Mouse (Mus musculus): ENCODE measurements around the gene Uba3. TPM values are rescaled to one million over a fixed set of nuclear protein-coding genes. Genes with fewer than 3 reads are reported as not detected.

The Uba3 gene
- polyA plus RNA-seq, 1 experiment from 2014 or later, result 76.3 TPM

DNA sequence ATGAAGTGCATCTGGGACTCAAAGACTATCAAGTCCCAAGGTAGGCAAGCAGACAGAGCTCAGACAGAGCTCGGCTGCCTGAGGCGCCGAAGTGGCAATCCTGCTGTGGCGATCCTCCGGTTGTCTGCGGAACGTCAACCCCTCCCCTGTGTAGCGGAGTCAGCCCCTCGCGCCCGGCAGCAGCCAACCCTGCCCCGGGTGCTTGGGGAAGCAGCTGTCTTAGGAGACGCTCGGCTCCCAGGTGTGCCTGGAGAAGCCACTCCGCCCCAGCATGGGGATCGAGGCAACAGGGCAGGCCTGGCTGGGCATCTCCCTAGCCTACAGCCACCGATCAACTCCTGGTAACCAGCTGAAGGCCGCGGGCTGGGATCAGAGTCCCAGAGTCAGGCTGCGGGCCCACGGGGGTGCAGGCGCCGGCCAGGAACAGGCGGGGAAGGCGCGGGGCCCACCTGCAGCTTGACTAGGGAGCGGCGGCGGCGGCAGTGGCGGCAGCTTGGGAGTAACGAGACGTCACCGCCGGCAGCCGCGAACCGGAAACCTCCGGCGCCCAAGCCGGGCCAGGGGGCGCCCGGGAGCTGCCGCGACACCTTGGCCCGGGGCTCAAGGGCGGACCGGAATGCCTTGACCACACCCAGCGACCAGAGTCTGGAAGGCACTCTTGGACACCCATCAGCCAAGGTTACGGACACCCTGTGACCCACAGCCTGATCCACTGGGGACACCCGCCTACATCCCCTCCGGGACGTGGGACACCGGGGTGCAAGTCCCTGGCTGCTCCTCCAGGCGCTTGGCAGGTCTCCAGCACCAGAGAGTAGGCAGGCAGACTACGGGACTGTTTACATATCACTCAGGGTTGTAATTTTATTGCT, 56.8 kb downstream of the Uba3 start, which contains the start of gene Eogt:
Gene Eogt, minus strand, starts transcription at position 800 of the 869 bp plus-strand sequence.
- H3K36me3 ChIP-seq (ENCODE audit: control insufficient read depth, insufficient read depth, low read length), result peaks cover 21% of the 10 kb centered on the region
- H3K9me3 ChIP-seq (ENCODE audit: control insufficient read depth, low read length), result no peaks in the 10 kb centered on the region
- peak within 1 kb of the TSS; percentile 75 to 88 for H3K27ac ChIP-seq (replicated peaks in 1 of 2; ENCODE audit: control insufficient read depth in 1 of 2, insufficient read depth in 1 of 2, low read depth in 2 of 2, low read length in 2 of 2)
- H3K4me2 ChIP-seq (ENCODE audit: low read length), result peak within 1 kb of the TSS; percentile 94
- ATAC-seq (ENCODE audit: insufficient number of reproducible peaks, insufficient read depth, low FRiP score, low read depth), result peak; percentile 73
- H3K27me3 ChIP-seq (ENCODE audit: control insufficient read depth, insufficient read depth, low read length), result no peaks in the 10 kb centered on the region
- under 1% methylated on average over 52 of the region's 56 CpGs for WGBS
- peaks cover 9 to 18% of the 10 kb centered on the region in 2 experiments for H3K4me1 ChIP-seq (ENCODE audit: control insufficient read depth in 2 of 2, insufficient read depth in 2 of 2, low read length in 2 of 2)
- H3K4me3 ChIP-seq (ENCODE audit: control insufficient read depth in 1 of 2, insufficient read depth in 1 of 2, low read depth in 1 of 2, low read length in 2 of 2), result peak within 1 kb of the TSS; percentile 77 to 82
- H3K9ac ChIP-seq (ENCODE audit: low read length), result peak within 1 kb of the TSS; percentile 96

DNA sequence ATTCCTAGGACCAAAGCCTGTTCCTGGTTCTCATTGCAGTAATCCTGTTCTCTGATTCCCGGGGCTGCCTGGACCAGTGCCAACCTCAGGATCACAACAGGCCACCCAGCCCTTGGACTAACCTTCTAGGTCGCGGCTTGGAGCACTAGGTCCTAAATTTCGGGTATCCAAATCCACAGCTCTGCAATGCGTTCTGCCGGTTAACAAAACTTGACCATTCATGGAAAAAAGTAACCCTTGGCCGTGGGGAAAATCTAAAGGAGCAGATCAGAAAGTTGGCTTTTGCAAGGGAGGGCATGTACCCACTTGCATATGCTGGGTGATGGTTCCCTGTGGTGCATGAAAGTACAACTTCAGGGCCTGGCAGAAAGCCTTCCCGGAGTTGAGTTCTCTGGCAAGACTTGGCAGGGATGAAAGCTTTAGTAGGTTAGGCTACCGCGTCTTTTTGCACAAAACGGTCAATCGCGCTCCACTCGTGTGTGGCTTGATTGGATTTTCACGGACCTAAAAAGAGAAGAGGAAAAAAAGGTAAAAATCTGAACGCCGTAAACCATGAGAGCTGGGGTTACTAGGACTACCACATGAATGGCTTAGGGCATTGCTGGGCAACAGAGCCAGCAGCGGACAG, 57.6 kb downstream of the Uba3 start:
- Histone ChIP-seq H3K27me3 (ENCODE audit: control insufficient read depth, insufficient read depth, low read length) (no peaks in the 10 kb centered on the region), H3K4me2 (ENCODE audit: low read length) (peak overlapping the region; percentile 94), H3K36me3 (ENCODE audit: control insufficient read depth, insufficient read depth, low read length) (peaks cover 26% of the 10 kb centered on the region), H3K4me3 (ENCODE audit: control insufficient read depth in 1 of 2, insufficient read depth in 1 of 2, low read depth in 1 of 2, low read length in 2 of 2) (peak overlapping the region; percentile 77 to 82), H3K9ac (ENCODE audit: low read length) (peak overlapping the region; percentile 96), H3K9me3 (ENCODE audit: control insufficient read depth, low read length) (no peaks in the 10 kb centered on the region), H3K4me1 (ENCODE audit: control insufficient read depth in 2 of 2, insufficient read depth in 2 of 2, low read length in 2 of 2) (peaks cover 9 to 18% of the 10 kb centered on the region in 2 experiments), H3K27ac (replicated peaks in 1 of 2; ENCODE audit: control insufficient read depth in 1 of 2, insufficient read depth in 1 of 2, low read depth in 2 of 2, low read length in 2 of 2) (peak overlapping the region; percentile 75 to 88; a peak in 3 of 4 replicates)
- ATAC-seq (ENCODE audit: insufficient number of reproducible peaks, insufficient read depth, low FRiP score, low read depth), result no peak
- WGBS, result 11% methylated on average over 18 of the region's 18 CpGs

DNA sequence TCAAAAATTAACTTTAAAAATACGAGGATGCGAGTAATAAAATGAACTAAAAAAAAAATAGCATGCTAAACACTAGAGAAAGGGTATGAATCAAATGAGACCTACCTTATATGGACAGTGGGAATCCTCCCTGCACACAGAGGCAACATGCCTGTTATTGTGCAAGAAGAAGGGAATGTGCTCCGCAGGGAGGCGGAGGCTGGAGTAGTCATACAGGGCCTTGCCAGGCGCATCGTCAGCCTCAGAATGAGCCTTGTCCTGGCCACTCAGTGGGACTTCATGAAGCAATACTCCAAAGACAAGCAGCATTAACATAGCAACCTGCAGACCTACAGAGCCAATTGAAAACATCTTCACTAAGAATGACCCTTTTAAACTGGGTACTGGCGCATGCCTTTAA, 60.3 kb downstream of the Uba3 start:
- Histone ChIP-seq H3K4me3 (ENCODE audit: control insufficient read depth in 1 of 2, insufficient read depth in 1 of 2, low read depth in 1 of 2, low read length in 2 of 2) (no peak overlapping the region), H3K27ac (replicated peaks in 1 of 2; ENCODE audit: control insufficient read depth in 1 of 2, insufficient read depth in 1 of 2, low read depth in 2 of 2, low read length in 2 of 2) (no peak overlapping the region), H3K4me1 (ENCODE audit: control insufficient read depth in 2 of 2, insufficient read depth in 2 of 2, low read length in 2 of 2) (peaks cover 9 to 18% of the 10 kb centered on the region in 2 experiments), H3K36me3 (ENCODE audit: control insufficient read depth, insufficient read depth, low read length) (peaks cover 45% of the 10 kb centered on the region), H3K9ac (ENCODE audit: low read length) (no peak overlapping the region), H3K4me2 (ENCODE audit: low read length) (no peak overlapping the region), H3K27me3 (ENCODE audit: control insufficient read depth, insufficient read depth, low read length) (no peaks in the 10 kb centered on the region), H3K9me3 (ENCODE audit: control insufficient read depth, low read length) (no peaks in the 10 kb centered on the region)
- ATAC-seq (ENCODE audit: insufficient number of reproducible peaks, insufficient read depth, low FRiP score, low read depth), result no peak
- 86% methylated on average over 7 of the region's 7 CpGs for WGBS

GRCm38 (mm10) chr6:97144359-97144758, 61.1 kb downstream of the Uba3 start:
- H3K9me3 ChIP-seq (ENCODE audit: control insufficient read depth, low read length), result 0 out of 2 replicates have a peak, but pooled peaks cover 2% of the 10 kb centered on the region
- 46% methylated on average over 7 of the region's 7 CpGs for WGBS
- H3K4me3 ChIP-seq (ENCODE audit: control insufficient read depth in 1 of 2, insufficient read depth in 1 of 2, low read depth in 1 of 2, low read length in 2 of 2), result no peak overlapping the region
- no peaks in the 10 kb centered on the region for H3K27me3 ChIP-seq (ENCODE audit: control insufficient read depth, insufficient read depth, low read length)
- no peak for ATAC-seq (ENCODE audit: insufficient number of reproducible peaks, insufficient read depth, low FRiP score, low read depth)
- no peak overlapping the region for H3K4me2 ChIP-seq (ENCODE audit: low read length)
- no peak overlapping the region for H3K9ac ChIP-seq (ENCODE audit: low read length)
- 0 out of 4 replicates have a peak overlapping the region, but pooled peaks of 1 of the 2 experiments have one; percentile 1 for H3K27ac ChIP-seq (replicated peaks in 1 of 2; ENCODE audit: control insufficient read depth in 1 of 2, insufficient read depth in 1 of 2, low read depth in 2 of 2, low read length in 2 of 2)
- H3K36me3 ChIP-seq (ENCODE audit: control insufficient read depth, insufficient read depth, low read length), result peaks cover 53% of the 10 kb centered on the region
- H3K4me1 ChIP-seq (ENCODE audit: control insufficient read depth in 2 of 2, insufficient read depth in 2 of 2, low read length in 2 of 2), result peaks cover 9 to 16% of the 10 kb centered on the region in 2 experiments

DNA sequence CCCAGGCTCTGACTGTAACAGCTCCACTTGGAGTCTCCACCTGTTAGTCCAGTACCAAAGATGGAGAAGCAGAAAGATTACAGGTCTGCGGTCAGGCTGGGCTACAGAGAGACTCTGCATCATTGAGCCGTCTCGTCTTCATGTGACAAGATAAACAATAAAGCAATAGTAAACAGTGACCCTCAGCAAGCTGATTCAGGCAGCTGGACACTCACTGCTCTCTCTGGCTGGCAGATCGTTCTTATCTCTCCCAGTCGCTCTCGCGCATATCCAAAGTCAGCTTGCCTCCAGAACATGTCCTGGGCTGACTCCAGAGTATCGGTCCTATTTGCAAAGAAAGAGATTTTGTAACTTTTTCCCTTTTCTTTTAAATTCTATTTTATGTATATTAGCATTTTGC, 62.8 kb downstream of the Uba3 start:
- H3K27ac ChIP-seq (replicated peaks in 1 of 2; ENCODE audit: control insufficient read depth in 1 of 2, insufficient read depth in 1 of 2, low read depth in 2 of 2, low read length in 2 of 2), result no peak overlapping the region

DNA sequence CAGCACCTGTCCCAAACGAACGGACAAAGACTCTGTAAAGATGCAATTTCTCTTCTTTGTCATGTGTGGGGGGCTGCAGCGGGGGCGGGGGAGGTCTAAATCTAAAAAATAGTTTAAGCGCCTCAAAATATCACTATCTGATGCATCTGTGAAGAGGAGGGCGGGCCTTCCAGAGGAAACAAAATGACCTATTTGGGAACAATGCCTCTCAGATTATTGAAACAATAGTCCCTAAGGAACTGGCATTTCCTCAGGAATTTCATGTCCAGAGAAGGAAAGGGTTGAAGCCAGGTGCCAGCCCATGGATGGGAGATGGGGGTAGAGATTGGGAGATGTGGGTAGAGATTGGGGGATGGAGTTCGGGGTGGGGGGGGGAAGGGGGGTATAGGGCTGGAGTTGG, 63.6 kb downstream of the Uba3 start:
- Histone ChIP-seq H3K9ac (ENCODE audit: low read length) (no peak overlapping the region), H3K27me3 (ENCODE audit: control insufficient read depth, insufficient read depth, low read length) (no peaks in the 10 kb centered on the region), H3K36me3 (ENCODE audit: control insufficient read depth, insufficient read depth, low read length) (peaks cover 60% of the 10 kb centered on the region), H3K4me3 (ENCODE audit: control insufficient read depth in 1 of 2, insufficient read depth in 1 of 2, low read depth in 1 of 2, low read length in 2 of 2) (no peak overlapping the region), H3K4me2 (ENCODE audit: low read length) (no peak overlapping the region), H3K27ac (replicated peaks in 1 of 2; ENCODE audit: control insufficient read depth in 1 of 2, insufficient read depth in 1 of 2, low read depth in 2 of 2, low read length in 2 of 2) (no peak overlapping the region), H3K9me3 (ENCODE audit: control insufficient read depth, low read length) (0 out of 2 replicates have a peak, but pooled peaks cover 2% of the 10 kb centered on the region), H3K4me1 (ENCODE audit: control insufficient read depth in 2 of 2, insufficient read depth in 2 of 2, low read length in 2 of 2) (peaks cover 4 to 5% of the 10 kb centered on the region in 2 experiments; a peak in 2 of 4 replicates)
- WGBS, result 78% methylated on average over 7 of the region's 7 CpGs
- no peak for ATAC-seq (ENCODE audit: insufficient number of reproducible peaks, insufficient read depth, low FRiP score, low read depth)

More for the DNA sequence above, 62.8 kb downstream of the Uba3 start:
- Histone ChIP-seq H3K36me3 (ENCODE audit: control insufficient read depth, insufficient read depth, low read length) (peaks cover 60% of the 10 kb centered on the region), H3K4me3 (ENCODE audit: control insufficient read depth in 1 of 2, insufficient read depth in 1 of 2, low read depth in 1 of 2, low read length in 2 of 2) (no peak overlapping the region), H3K4me1 (ENCODE audit: control insufficient read depth in 2 of 2, insufficient read depth in 2 of 2, low read length in 2 of 2) (peaks cover 6 to 13% of the 10 kb centered on the region in 2 experiments), H3K27me3 (ENCODE audit: control insufficient read depth, insufficient read depth, low read length) (no peaks in the 10 kb centered on the region), H3K9me3 (ENCODE audit: control insufficient read depth, low read length) (0 out of 2 replicates have a peak, but pooled peaks cover 2% of the 10 kb centered on the region), H3K4me2 (ENCODE audit: low read length) (no peak overlapping the region), H3K9ac (ENCODE audit: low read length) (no peak overlapping the region)
- 38% methylated on average over 8 of the region's 8 CpGs for WGBS
- ATAC-seq (ENCODE audit: insufficient number of reproducible peaks, insufficient read depth, low FRiP score, low read depth), result no peak
